Mouse (Mus musculus): ENCODE results near the gene Cyb5r3.

Cyb5r3 gene

DNA sequence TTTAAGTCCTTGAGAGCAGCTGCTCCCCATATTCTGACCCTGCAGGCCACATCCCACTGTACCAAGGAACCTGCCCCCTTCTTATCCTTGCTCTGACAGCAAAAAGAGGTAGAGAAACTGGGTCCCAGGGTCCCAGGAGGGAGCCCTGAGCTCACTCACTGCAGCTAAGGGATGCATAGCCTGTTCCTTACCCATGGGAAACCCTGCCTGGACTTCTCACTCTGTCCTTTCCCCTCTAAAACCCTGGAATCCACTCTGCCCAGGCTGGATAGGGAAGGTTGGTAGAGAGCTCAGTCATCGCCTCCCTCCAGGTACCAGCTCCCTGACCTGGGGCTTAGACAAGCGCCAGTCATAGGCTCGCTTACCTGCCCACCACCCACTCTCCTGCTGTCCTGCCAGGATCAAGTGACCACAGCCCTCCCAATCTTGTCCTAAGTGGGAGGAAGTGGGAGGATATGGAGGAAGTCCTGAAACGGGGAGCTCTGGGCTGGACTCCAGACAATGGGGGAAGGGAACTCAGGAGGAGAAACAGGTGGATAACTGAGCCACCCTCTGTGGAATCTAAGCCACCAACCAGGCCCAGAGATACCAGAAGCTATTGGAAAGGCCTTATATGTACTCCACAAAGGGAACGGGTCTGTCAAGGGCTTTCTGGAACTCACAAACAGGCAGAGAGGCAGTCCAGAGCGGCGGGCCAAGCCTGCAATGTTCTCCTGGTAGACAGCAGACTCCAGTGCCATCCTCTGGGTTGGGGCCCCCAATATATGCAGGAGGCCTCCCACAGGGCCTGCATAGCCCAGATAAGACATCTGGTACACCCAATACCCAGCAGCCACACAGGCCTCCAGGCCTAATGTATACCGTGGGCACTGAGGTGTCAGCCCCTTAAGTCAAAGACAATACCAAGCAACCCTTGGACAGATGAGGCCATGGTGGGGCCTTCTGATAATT is 2.3 kb downstream of the Cyb5r3 start:
- ATAC-seq (ENCODE audit: insufficient number of reproducible peaks, low FRiP score, low TSS enrichment), result no peak

DNA sequence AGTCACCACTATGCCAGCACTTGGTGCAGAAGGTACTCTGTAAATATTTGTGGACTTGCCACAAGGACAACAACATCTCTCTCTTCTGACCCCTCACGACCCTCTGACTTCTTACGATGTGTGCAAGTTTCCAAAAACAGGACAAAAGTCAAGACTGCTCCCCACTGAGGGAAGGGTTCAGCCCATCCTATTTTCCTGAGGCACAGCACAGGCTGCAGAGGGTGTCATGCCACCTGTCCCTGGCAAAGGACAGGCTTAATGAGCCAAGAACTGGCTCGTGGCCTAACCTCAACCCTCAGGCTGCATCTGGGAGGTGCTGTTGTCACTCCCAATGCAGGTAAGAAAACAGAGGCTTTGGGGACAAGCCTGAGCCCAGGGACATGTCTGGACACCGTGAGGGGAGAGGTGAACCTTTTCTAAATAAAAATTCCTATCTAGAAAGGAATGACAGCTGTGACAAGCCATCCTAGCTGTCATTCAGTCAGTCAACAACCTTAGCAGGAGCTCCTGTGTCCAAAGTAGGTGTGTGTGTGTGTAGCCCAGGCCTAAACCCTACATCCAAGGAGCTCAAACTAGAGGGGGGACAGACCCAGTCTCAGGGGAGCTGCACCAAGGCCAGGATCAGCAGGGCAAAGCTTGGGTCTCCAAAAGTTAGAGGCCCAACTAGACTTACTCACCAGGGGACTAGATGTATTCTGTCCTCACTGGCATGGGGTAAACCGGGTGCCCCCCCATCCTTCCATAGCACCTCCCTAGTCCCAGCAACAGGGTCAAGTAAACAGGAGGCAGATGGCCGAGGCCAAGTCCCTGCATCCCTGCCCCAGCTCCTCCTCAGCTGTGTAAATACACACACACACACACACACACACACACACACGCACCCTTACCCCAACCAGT is 3.3 kb downstream of the Cyb5r3 start:
- peak; percentile 47; the same call in 1 of the 2 replicates for ATAC-seq (ENCODE audit: insufficient number of reproducible peaks, low FRiP score, low TSS enrichment)

DNA sequence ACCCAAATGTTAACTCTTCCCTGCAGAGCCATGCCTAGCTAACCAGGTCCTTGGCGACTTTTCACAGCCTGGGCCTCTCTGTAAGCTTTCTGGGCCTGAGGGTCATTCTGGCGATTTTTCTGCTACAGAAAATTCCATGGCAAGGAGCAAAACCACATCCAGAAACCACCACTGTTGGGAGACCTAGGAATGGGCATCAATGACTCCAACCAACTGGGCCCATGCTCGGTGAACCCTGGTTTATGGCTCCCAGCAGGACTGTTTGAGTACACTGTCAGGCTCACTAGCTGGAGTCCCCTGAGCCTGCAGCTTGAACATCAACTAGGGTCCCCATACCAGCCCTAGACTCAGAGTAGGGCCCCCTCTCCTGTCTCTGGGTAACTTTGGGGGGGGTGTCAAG is 4.1 kb downstream of the Cyb5r3 start:
- ATAC-seq (ENCODE audit: insufficient number of reproducible peaks, low FRiP score, low TSS enrichment), result no peak

DNA sequence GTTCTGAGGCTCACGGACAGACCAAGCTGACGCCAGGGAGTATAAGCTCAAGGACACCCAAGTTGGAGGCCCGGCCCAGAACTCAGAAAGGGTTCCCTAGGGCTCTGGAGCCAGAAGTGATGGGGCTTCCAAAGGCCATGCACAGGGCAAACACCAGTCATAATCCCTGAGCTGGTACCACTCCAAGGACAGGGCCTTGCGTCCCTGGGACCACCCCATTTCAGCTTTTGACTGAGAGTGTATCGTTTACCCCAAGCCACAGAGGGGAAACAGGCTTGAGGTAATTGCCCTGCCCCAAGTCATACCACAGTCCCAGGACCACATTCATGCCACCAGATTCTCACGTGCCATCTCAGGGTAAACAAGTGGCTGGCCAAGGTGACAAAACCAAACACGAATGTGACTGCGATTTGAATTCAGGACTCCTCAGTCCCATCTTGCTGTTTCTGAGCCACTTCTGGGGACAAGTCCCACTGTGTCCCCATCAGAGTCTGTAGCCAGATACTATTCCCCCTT is 4.8 kb downstream of the Cyb5r3 start:
- ATAC-seq (ENCODE audit: insufficient number of reproducible peaks, low FRiP score, low TSS enrichment), result no peak

DNA sequence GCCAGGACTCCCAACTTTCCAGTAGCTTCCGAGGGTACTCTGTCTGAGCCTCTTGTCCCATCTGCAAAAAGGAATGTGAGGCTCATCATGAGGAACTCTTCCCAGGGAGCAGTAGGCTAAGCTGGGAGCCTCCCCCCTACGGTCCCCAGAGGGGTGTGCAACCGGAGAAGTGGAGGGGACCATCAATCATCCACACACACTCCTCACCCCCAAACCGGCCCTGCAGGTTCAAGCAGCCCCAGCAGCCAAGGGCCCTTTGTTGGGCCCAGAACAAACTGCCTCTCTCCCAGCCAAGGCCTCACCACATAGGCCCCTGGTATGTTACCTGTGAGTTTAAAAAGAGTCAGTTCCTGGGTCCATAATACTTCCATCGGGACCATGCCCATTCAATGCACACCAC is 5.3 kb downstream of the Cyb5r3 start:
- ATAC-seq (ENCODE audit: insufficient number of reproducible peaks, low FRiP score, low TSS enrichment), result no peak

DNA sequence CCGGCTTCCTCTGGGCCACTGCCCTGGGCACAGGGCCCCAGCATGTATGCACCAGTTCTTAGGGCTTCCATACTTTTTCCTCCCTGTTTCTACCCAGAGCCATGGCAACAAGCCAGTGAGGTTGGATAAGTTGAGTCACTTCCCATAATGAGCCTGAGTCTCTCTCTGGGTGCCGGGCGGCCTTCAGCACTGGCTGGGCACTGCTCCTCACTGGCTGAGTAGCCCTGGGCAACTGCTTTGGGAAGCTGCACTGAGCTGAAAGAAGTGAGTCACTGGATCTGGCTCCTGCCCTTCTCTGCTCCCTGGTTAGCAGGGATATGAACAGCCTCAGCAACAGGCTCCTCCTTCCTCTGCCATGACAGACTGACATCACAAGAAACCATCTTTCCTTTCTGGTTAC is 5.8 kb downstream of the Cyb5r3 start:
- ATAC-seq (ENCODE audit: insufficient number of reproducible peaks, low FRiP score, low TSS enrichment), result no peak

DNA sequence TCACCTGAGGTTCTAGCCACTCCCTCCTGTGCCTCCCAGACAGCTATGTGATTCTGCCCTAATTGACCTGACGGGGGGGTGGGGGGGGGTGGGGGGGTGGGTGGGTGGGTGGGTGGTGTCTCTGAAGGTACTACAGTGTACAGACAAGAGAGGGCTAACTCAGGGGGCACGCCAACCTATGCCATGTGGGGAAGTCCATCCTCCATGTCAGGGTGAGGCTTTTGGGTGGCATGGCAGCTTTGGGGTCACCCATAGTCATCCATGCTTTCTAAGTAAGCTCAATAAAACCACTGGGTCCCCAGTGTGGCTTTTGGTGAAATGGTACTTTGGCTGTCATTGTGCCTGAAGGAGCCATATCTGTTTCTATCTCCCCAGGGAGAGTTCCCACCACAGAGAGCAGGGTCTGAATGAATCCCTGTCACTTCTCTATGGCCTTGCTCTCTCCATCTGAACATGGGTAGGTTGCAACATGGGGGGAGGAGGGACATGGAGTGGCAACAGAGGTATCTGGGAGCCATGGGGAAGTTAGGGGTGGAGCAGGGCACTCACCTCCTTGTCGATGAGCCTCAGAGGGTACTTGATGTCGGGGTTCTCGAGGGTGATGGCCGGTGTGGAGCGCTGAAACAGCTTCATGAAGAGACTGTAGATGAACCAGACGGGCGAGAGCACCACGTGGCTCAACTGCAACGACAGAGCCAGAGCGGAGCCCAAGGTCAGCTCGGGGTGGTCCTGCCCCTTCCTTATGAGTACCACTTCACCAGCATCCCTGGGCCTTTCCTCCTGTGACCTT is 6.7 kb downstream of the Cyb5r3 start:
- no peak for ATAC-seq (ENCODE audit: insufficient number of reproducible peaks, low FRiP score, low TSS enrichment)

DNA sequence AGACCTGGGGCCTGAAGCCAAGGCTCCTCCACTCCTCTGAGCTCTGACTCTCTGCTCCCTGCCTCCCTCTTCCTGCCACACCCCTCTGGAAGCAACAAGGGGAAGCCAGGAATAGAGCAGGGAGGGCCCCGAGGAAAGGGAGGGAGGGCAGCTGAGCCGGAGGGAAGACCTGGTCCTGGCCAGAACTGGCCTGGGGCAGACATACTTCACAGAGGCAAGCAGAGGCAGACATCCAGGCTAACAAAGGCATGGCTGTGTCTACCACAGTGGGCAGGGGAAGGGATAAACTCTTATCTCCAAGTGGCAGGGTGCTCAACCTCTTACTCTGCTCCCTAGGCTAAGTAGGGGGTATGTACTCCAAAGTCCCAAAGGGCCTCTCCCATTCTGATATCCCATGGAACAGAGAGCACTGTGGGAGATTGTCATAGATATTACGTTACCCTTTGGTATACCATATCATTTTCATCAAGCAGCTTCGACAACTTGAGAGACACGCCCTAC is 7.4 kb downstream of the Cyb5r3 start:
- no peak for ATAC-seq (ENCODE audit: insufficient number of reproducible peaks, low FRiP score, low TSS enrichment)

DNA sequence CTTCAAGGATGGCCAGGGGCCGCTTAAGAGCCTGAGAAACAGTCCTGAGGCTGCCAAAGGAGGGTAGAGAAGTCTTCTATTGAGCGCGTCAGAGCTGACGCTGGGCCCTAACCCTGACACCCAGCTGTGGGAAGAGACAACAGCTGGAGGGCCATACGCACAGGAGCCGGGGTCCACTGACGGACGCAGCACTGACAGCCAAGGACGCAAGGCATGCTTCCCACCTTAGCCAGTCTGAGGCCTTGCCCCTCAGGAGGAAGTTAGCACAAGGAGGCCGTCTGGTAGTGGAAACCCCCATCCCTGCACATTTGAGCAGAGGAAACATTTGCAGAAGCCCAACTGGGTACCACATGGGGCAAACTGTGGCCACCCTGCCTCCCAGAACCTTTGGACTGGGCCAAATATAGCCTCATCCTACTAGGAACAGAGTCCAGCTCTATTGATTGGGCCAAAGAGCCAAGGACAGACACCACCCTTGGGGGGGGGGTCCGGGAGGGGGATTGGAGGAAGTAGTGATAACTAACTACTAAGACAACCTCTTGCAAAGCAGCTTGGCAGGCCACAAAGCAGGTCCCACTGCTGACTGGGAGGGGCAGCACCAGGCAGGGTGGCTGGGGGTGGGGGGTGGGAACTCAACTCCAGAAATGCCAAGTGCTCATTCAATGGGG is 9.4 kb downstream of the Cyb5r3 start:
- no peak for ATAC-seq (ENCODE audit: insufficient number of reproducible peaks, low FRiP score, low TSS enrichment)

DNA sequence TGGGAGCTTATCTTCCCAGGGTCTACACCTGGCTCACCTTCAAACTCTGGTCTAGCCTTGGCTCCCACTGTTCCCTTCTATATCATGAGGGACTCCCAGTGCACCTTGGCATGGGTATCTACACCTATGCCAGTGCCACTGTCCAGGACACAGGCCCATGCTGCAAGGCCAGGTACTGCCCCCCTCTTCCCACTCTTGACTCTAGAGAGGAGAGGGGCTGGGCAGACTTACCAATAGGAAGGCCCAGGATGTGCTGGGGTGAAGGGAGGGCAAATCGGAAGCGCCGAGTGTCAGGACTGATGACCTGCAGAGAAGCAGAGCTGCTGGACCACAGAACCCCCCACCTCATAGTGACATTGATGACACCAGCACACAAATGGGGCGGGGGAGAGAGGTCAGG is 10.4 kb downstream of the Cyb5r3 start:
- ATAC-seq (ENCODE audit: insufficient number of reproducible peaks, low FRiP score, low TSS enrichment), result no peak

DNA sequence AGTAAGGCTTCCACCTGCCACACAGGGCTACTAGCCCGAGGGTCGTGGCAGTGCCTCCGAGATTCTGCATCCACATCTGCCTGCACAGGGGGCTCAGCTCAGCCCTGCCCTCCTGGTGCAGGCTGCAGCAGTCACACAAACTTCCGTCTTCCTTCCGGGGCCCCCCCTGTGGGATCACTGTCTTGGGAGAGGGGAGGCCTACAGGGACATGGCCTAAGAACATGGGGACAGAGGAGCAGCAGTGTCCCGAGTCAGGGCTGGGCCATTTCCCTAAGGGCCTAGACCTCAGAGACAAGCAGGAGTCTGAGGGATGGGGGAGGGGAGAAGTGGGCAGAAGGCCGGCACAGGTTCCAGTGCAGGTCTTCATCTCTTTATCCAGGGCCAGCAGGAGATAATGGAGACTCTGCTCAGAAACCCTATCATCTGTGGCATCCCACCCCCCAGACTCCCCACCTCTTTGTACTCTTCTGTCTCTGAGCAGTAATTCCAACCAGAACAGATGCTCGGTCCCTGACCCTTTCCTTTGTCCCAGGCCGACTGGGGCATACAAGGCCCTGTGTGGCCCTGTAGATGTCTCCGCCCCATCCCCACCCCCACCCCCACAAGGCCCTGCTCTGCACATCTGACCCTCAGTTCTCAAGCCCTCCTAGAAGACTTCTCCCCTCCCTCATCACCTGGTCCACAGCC is 11.2 kb downstream of the Cyb5r3 start:
- ATAC-seq (ENCODE audit: insufficient number of reproducible peaks, low FRiP score, low TSS enrichment), result no peak

DNA sequence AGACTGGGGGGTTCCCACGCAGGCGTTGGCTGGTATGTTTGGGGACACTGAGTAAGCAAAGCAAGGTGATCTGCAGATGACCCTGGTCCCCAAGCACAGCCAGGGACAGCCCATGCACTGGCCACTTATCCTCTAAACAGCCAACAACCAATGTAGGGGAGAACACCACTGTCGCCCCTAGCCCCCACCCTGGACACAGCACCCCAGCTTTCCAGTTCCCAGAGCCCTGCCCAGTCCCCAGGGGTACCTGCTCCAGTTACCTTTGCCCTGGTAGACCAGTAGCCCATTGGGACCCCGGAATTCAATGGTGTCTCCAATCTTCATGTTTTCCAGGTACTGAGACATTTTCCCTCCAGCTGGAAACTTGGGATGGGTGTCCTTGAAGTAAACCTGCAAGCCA is 11.8 kb downstream of the Cyb5r3 start:
- no peak for ATAC-seq (ENCODE audit: insufficient number of reproducible peaks, low FRiP score, low TSS enrichment)

DNA sequence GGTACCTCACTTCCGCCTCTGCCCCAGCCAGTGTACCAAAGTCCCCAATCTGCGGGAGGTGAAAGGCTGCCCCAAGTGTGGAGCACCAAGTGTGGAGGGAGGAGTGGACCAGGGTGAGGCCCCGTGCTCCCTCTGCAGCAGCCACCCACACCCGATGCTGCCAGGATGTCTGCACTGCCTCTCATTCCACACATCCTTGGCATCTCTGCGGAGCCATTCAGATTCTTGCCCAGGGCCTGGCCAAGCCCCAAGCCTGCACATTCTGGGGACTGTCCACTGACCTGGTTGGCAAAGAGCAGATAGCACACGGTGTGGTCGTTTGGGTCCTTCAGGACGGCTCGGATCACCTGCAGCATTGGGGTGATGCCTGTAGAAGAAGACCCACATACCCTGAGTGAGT is 12.6 kb downstream of the Cyb5r3 start:
- ATAC-seq (ENCODE audit: insufficient number of reproducible peaks, low FRiP score, low TSS enrichment), result no peak

DNA sequence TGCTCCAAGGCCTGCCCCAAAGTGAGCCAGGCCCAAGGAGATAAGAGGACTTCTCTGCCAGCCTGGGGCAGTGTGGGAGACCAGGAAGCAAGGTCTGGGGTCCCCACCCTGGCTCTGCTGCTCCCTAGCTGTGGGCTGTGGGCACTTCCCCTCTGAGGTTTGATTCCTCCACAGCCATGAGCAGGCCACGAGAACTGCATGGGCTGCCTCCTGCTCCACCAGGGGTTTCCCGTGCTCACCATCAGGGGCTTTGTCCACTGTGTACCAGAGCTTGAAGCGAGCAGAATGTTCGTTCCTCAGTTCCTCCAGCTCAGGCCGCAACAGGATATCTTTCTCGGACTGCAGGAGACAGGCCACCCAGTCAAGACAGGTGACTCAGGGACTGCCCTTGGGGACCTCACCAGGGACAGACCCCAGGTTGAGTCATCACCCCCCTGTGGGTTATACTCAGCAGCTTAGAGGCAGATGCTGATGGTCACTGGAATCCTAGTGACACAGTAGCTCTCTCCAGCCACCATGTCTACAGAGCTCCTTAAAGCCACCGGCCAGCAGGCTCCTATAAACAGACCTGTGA is 13.7 kb downstream of the Cyb5r3 start:
- no peak for ATAC-seq (ENCODE audit: insufficient number of reproducible peaks, low FRiP score, low TSS enrichment)

DNA sequence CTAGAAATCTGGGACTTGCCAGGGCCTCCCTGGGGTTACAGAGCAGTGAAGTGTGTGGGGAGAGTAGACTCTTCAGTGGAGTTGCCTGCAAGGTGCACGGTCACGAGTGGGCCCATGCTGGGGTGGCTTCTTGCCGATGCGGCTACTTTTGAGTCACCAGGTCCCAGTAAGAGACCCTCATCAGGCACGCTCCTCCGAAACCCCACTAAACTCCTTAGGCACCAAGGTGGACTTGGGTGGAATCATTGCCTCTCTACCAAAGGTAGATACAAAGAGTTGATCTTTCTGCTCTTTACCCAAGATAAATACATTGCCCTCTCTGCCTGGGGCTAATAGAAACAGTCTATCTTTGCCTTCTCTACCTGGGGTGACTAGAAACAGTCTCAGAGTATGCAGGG is 14.7 kb downstream of the Cyb5r3 start:
- no peak for ATAC-seq (ENCODE audit: insufficient number of reproducible peaks, low FRiP score, low TSS enrichment)

DNA sequence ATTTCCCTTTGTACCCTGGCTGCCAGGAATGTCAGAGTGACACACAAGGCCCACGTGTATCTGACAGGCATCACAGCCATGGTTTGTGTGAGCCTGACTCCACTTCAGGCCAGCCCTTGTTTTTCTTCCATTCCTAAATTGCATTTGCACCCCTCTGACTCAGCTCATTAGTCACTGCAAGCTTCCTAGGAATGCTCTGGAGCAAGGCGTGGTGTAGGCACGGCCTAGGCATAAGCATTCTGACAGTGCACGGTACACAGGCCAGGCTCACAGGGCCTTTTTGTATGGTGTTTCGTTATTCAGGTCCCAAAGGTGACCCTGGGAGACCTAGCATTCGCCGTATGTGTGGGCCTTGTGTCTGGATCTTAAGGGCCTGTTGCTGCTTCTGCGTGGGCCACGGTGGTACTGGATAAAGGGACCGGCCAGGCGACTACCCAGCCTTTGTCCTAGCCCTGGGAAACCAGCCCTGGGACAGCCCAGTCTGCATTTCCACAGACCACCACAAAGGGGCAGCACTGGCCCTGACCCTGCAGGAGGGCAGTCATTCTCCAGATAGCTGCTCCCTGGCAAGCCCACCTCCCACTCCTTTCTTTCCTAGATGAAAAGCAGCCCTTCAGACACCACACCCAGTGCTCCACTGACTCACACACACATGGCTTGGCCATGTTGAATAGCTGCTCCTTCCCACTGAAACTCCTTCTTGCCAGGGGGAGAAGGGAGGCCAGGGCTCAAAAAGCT is 15.3 kb downstream of the Cyb5r3 start:
- ATAC-seq (ENCODE audit: insufficient number of reproducible peaks, low FRiP score, low TSS enrichment), result no peak

DNA sequence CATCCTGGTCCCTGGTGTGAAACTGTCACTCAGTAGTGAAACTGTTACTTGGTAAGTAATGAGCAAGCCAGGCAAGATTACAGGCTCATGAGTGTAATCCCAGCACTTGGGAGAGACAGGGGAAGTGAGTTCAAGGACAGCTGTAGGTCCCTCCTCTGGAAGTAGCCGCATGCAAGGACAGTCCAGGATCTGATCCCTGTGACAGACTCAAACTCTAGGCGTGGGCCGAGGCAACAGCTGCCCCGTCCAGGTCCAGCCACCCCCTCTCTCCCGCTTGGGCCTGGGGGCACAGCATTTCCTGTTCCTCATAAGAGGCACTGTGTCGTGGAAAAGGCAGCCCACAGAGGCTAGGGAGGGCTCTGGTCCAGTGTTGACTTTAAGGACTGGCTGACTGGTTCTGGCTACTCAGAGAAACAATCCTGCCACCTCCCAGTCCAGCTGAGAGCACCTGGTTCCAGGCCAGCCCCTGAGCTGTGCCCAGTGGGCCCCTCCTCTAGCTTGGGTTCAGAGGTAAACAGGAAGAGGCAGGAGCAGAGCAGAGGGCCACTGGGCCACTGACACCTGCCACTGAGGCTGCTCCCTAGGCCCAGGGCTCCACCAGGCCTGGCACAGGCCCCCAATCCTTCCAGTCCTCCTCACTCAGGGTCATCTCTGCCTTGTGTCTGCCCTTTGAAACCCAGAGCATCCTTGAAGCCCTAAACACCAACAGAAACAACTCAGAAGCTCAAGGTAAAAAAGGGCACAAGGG is 16.5 kb downstream of the Cyb5r3 start:
- no peak for ATAC-seq (ENCODE audit: insufficient number of reproducible peaks, low FRiP score, low TSS enrichment)

All from cerebellum, adult (tissue).